Comparison of ENCODE assay signal across 9 mouse cellular contexts in genomic region chr8:79562669-79563068, GRCm38 (mm10).
DNase-seq lines count a peak whose midpoint lies in the region; ATAC-seq and TF ChIP-seq lines count a peak whose summit lies in the region.
"Had no signal": no experiment of that assay in that cellular context is flagged by ENCODE, and none has a peak within 500 bp of the region (broad histone marks: within the 10 kb centered on the region; RNA-seq: fewer than 3 reads in every experiment).

No protein-coding gene starts in this region.

- H3K4me1 ChIP-seq in liver, embryonic 11.5 days (replicated peaks; ENCODE audit: control insufficient read depth, insufficient read depth, low read length), result no peaks in the 10 kb centered on the region
- H3K4me1 ChIP-seq in neural tube, embryonic 11.5 days (ENCODE audit: control insufficient read depth, insufficient read depth, low read length), result 0 out of 2 replicates have a peak, but pooled peaks cover 3% of the 10 kb centered on the region
- H3K4me1 ChIP-seq in forebrain, embryonic 14.5 days (ENCODE audit: control insufficient read depth, insufficient read depth, low read length), result 0 out of 2 replicates have a peak, but pooled peaks cover 2% of the 10 kb centered on the region

- intact Hi-C loops in gastrocnemius, postnatal 14 days (cut with DNase I; ENCODE audit: low total_unique reads), result no loop called here

- H3K9ac ChIP-seq in liver, embryonic 11.5 days (ENCODE audit: low read depth, low read length), result no peak overlapping the region
- H3K9ac ChIP-seq in neural tube, embryonic 11.5 days (ENCODE audit: low read length), result no peak overlapping the region
- no peak overlapping the region for H3K9ac ChIP-seq in forebrain, embryonic 14.5 days (ENCODE audit: low read length)
- H3K9ac ChIP-seq: liver, embryonic 13.5 days had no signal

- POLR2A ChIA-PET in Patski (lab: Charles Lee), result no interaction called here

- H3K4me3 ChIP-seq in liver, embryonic 11.5 days (ENCODE audit: low read depth, low read length), result no peak overlapping the region
- no peak overlapping the region for H3K4me3 ChIP-seq in neural tube, embryonic 11.5 days (ENCODE audit: low read depth, low read length)
- H3K4me3 ChIP-seq in forebrain, embryonic 14.5 days (ENCODE audit: low read depth, low read length), result no peak overlapping the region
- H3K4me3 ChIP-seq: liver, embryonic 13.5 days had no signal

- ATAC-seq in liver, embryonic 11.5 days (replicated peaks; ENCODE audit: low FRiP score), result no peak
- ATAC-seq in Patski, result no peak
- ATAC-seq in neural tube, embryonic 11.5 days (ENCODE audit: insufficient read depth, low FRiP score, low TSS enrichment), result no peak
- no peak for ATAC-seq in forebrain, embryonic 14.5 days

- in situ Hi-C loops in Patski (cut with MboI; ENCODE audit: low pct_unique_long_range_greater_than_20kb), result no loop called here

- DNase-seq in liver (peak; percentile 7), Patski (ENCODE audit: low read depth, low spot score) (no peak)
- DNase-seq in liver, embryonic 11.5 days (ENCODE audit: low spot score), result no peak
- DNase-seq in gastrocnemius, postnatal 14 days, result peak; percentile 51
- peak; percentile 16 for DNase-seq in neural tube, embryonic 11.5 days (ENCODE audit: low spot score)
- DNase-seq in forebrain, embryonic 14.5 days (ENCODE audit: low spot score), result no peak
- DNase-seq in spleen, postnatal 10 days (ENCODE audit: low spot score in 2 of 2), result no peak
- DNase-seq: cerebellum, adult 11-12 months; liver, embryonic 13.5 days had no signal

- H3K27me3 ChIP-seq in liver, embryonic 11.5 days (replicated peaks; ENCODE audit: control insufficient read depth, insufficient read depth, low read length), result no peaks in the 10 kb centered on the region
- H3K27me3 ChIP-seq in Patski, result no peaks in the 10 kb centered on the region
- H3K27me3 ChIP-seq in neural tube, embryonic 11.5 days (ENCODE audit: control insufficient read depth, insufficient read depth, low read length), result no peaks in the 10 kb centered on the region
- H3K27me3 ChIP-seq in forebrain, embryonic 14.5 days (replicated peaks; ENCODE audit: control insufficient read depth, insufficient read depth, low read length), result no peaks in the 10 kb centered on the region
- H3K27me3 ChIP-seq: liver, embryonic 13.5 days had no signal

- TF ChIP-seq CTCF in Patski (IDR thresholded peaks at IDR 0.05), result peak; percentile 64

- no peak overlapping the region for H3K4me2 ChIP-seq in liver, embryonic 11.5 days
- no peak overlapping the region for H3K4me2 ChIP-seq in neural tube, embryonic 11.5 days (ENCODE audit: low read depth)
- no peak overlapping the region for H3K4me2 ChIP-seq in forebrain, embryonic 14.5 days (ENCODE audit: low read length)
- H3K4me2 ChIP-seq: liver, embryonic 13.5 days had no signal

- no peaks in the 10 kb centered on the region for H3K36me3 ChIP-seq in liver, embryonic 11.5 days (ENCODE audit: control insufficient read depth, insufficient read depth, low read length)
- no peaks in the 10 kb centered on the region for H3K36me3 ChIP-seq in neural tube, embryonic 11.5 days (ENCODE audit: control insufficient read depth, insufficient read depth, low read length)
- H3K36me3 ChIP-seq in forebrain, embryonic 14.5 days (ENCODE audit: control insufficient read depth, insufficient read depth, low read length), result no peaks in the 10 kb centered on the region
- H3K36me3 ChIP-seq: liver, embryonic 13.5 days had no signal

- H3K9me3 ChIP-seq in liver, embryonic 11.5 days (ENCODE audit: control insufficient read depth, low read length), result no peaks in the 10 kb centered on the region
- H3K9me3 ChIP-seq in neural tube, embryonic 11.5 days (ENCODE audit: control insufficient read depth, low read length), result no peaks in the 10 kb centered on the region
- no peaks in the 10 kb centered on the region for H3K9me3 ChIP-seq in forebrain, embryonic 14.5 days (replicated peaks; ENCODE audit: control insufficient read depth, low read length)
- H3K9me3 ChIP-seq: liver, embryonic 13.5 days had no signal

- 60% methylated on average over 8 of the region's 8 CpGs for WGBS in liver, embryonic 11.5 days
- WGBS in neural tube, embryonic 11.5 days, result 79% methylated on average over 8 of the region's 8 CpGs
- WGBS in forebrain, embryonic 14.5 days, result 77% methylated on average over 8 of the region's 8 CpGs

- CTCF ChIA-PET in Patski (lab: Charles Lee), result interaction anchor here (0.8 to 1.6 kb wide), 6 partner anchors 13 to 263 kb away, joined by 3 to 9 read pairs (median 4); no protein-coding TSS in a partner anchor

- H3K27ac ChIP-seq in liver, embryonic 11.5 days (ENCODE audit: low read depth, low read length), result no peak overlapping the region
- no peak overlapping the region for H3K27ac ChIP-seq in neural tube, embryonic 11.5 days (ENCODE audit: low read depth, low read length)
- H3K27ac ChIP-seq in forebrain, embryonic 14.5 days (ENCODE audit: low read depth, low read length), result no peak overlapping the region
- H3K27ac ChIP-seq: liver, embryonic 13.5 days had no signal

Comparison
In these comparisons a context has a peak if more than half of its experiments do, and no peak if none do; other contexts are left out.
1. DNase-seq: peak in liver (single experiment), gastrocnemius, postnatal 14 days (single experiment) and neural tube, embryonic 11.5 days (single experiment); none in liver, embryonic 11.5 days (single experiment), Patski (single experiment), forebrain, embryonic 14.5 days (single experiment) and spleen, postnatal 10 days (0 of 2).